Mouse (Mus musculus) thymus, postnatal 10 days (tissue): ENCODE results near the gene Qsox2.

Experiments used
- DNase-seq, 2 experiments: peaks; one replicate each; pipeline ENCODE4 v3.0.0; 2021; ENCODE audit warnings: low spot score in 2 of 2

Gene Qsox2

DNA sequence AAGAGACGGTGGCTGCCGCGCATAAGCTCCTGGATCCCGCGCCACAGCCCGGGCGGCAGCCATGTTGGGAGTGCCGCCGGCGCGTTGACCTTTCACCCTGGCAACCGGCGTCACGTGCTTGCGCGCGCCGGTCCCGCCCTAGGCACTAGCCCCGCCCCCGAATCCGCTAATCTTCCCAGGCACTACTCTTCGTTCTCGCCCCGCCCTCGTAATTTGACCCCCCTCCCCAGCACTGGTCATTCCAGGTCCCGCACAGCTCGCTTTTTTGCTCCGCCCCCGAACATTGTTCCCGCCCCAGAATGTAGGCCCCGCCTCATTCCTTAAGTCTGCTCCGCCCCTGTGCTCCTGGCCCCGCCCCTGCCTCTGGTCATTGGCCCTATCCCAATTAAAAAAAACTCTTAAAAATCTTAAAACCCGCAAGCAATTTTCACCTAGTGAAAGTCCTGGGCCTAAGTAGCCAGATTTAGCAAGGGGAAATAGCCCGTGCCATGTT is at the start of gene Qsox2:
Gene Qsox2 (minus strand): TSS at position 236 of the 493 bp plus-strand sequence.
- peak; percentile 73 to 85 for DNase-seq

DNA sequence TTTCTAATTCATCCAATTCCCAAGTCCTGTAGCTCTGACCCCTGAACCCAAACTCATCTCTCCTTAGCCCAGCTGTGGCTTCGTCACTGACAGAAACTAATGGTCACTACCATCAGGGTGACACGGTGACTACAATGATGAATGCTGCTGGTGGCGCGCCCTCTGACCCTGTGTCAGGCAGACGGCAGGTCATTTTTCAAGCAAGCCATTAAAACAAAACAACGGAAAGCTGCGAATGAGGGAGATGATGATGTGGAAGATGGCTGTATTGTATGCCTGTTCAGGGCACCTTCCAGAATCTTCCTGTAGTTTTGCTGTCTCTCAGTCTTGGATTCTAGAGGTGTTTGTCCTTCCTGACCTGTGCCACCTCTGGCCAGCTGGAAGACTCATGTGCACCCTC is 49.1 kb upstream of the Qsox2 start:
- no peak for DNase-seq

DNA sequence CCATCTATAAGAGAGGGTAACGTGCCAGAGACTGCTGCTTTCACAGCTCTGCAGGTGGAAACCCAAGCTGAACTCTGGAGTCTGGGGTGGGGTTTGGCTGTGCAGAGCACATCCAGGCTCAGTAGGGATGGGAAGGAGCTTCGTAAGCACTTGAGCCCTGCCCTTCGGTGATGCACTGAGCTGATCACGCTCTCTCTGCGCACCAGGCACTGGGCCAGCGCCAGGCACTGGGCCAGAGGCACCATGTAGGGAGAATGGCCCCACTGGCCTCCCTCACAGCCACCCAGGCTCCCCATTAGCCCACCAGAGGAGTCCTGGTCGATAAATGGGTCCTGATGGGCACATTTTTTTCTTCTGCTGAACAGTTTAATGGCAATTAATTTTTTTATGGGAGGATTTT is 48.5 kb upstream of the Qsox2 start:
- no peak for DNase-seq

DNA sequence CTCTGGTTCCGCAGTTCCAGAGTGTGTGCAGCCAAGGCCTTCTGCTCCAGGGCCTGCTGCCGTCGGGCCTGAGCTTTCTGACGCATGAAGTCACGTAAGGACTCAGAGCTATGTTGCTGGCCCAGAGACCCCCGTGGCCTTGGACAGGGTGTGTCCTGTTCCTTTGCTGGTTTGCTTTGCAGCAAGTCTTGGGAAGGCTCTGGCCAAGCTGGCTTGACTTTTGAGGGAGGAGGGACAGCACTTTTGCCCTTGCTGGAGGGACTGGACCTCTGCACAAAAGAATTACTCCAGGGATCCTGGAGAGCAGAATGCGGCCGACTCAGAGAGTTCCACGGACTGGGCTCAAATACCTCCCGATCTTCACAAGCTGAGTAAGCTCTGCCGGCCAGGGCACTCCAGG is 43.3 kb upstream of the Qsox2 start:
- no peak for DNase-seq

DNA sequence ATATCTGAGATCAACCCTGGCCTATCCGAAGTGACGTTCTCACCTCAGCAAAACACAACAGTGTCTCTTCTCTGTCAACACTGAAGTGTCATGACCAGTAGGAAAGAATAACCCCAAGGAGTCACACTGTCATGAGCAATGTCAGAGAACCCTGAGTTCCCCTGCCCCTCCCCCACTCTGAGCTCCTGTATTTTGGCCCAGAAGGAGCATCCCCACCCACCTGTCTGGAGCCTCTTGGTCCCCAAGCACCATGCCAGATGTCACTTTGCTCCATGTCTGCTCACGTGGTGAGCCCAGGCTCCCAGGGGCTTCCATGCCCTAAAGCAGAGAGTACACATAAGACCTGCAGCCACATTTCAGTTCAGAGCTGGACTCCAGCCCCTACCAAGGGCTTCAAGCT is 42.4 kb upstream of the Qsox2 start:
- no peak for DNase-seq

DNA sequence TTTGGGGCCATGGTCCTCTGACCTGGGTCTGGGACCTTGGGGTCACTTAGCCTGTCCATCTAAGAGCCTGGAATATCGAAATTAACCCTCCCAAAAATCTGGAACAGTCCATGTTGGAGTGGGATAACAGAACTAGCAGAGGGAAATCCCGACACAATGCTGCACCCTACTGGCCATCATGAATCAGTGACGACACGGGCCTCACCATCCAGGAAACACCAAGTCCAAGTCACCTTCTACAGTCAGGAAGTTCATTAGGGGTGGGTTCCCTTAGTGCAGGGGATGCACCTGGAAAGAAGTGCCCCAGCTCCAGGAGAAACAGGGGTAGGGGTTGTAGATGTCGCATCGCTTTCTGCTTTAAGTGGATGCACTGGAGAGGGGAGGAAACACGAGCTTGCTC is 36.3 kb upstream of the Qsox2 start:
- DNase-seq = peak; percentile 5 to 44

DNA sequence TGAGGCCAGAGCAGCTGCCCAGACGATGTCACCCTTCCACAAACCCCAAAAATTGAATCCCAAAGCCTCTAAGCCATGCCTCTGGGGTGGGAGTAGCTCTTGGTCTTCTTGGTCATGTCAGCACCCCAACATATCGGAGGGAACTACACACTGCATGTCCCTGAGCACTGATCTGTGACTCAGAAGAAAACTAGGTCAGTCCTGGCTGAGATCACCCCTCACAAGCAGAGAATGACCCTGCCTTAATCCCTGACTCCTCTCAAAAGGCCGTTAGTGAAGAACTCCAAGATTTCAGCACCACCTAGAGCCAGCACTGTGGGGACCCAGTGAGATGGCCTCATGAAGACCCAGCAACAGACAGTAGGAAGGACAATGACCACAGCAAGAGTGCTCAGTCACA is 30.9 kb upstream of the Qsox2 start:
- DNase-seq = no peak

DNA sequence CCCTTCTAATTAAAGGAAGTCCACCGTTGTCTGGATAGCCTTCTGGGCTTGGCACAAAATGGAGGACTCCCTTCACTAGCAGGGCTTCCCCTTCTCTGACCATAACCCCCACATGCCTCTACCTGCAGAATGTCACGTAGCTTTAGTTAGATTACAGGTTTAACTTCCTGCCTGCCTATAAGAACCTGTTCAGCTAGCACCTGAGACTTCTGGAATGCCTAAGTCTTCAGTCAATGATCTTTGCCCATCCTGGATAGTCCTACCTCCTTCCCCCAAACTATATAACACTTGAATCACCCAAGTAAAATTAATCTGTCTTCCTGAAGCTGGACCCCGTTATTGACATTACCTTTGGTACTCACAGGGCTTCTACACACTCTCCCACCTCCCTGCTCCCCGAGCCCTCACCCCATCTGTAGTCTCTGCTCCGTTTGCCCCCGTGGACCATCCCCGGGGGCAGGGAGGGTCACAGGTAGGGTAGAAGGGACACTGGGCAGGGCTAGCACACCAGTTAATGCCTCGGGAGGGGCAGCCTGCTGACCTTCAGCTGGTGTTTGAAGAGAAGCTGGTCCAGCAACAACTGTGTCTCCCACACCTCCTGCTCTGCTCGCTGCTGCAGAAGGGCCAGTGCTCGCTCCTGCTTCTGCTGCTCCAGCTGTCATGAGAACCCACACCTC is 28.9 kb upstream of the Qsox2 start:
- DNase-seq = no peak

DNA sequence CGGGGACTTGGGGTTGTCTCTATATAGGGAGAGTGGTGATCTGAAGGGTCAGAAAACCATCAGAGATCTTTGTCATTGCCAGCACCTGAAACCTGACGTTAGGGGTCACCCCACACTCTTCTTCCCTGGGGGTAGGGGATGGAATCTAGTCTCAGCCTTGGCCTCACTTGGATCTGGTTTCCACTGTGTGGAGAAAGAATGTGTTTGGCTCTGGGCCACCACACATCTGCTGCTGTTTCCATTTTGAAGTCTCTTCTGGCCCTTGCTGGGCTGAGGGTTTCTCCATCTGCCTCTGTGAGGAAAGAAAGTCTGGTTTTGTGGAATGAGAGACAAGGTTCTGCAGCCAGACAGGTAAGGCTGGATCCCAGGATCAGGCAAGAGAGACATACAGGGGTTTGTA is 27.8 kb upstream of the Qsox2 start:
- DNase-seq = no peak

DNA sequence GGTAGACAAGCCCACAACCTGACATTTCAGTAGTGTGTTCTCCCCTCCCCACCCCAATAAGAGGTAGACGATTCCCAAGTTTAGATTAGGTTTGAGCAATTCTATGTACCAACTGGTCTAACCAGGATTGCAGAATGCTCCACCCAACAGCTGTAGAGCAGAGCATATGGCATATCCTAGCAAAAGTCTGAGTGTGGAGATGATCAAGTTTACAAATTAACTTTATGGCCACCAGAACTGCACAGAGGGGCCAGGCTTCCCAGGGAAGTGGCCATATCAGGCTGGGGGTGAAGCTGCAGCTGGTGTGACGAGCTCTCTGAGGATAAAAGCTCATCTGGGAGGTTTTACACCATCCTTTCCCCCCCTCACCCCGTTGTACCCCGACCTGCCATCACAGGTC is 27.3 kb upstream of the Qsox2 start:
- DNase-seq = no peak

DNA sequence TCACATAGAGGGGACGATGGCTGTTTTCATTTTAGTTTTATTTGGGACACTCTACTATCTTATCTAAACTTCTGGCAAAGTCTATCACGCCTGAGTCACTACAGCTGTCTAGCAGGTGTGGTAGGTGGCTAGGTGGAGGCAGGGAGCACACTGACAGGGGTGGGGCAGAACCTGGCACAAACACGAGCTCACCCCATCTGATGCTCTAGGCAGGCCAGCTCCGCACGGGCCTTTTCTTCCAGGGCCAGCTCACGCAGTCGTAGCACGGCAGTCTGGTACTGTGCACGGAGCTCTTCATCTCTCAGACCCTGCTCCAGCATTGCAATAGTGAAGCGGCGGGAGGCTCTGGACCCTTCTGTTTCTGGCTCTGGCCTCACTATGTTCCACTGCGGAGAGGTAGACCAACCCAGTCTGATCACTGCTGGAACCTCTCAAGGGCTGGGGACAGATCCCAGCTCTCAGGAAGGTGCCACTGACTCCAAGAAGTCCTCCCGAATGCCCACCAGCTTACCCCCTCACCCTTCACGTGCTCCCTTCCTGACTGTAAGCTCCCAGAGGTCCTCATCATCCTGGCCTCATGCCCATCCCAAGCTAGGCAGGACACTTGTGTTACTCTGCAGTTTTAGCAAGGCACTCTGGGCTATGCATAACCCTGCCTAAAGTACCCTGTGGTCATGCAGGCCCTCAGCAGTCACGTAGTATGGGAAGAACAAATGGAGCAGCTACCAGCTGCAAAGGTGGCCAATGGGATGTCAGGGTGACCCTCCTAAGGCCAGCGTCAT is 20.2 kb upstream of the Qsox2 start:
- DNase-seq = no peak

DNA sequence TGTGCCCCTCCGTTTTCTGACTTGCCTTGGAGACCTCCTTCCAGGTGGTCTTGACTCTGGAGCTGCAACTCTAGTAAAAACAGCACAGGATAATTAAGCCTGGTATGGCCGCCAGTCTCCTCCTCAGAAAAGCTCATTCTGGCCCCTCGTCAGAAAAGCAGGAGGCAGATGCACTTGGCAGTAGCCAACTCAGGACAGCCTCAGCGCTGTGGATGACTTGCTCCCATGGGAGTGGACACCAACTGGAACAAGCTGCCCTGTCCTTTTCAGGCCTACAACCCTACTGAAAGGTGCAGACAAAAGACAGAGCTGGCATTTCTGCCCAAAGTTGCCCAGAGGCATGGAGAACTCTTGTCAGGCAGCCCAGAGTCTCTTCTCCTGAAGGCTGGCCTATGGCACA is 17.5 kb upstream of the Qsox2 start:
- DNase-seq = no peak

DNA sequence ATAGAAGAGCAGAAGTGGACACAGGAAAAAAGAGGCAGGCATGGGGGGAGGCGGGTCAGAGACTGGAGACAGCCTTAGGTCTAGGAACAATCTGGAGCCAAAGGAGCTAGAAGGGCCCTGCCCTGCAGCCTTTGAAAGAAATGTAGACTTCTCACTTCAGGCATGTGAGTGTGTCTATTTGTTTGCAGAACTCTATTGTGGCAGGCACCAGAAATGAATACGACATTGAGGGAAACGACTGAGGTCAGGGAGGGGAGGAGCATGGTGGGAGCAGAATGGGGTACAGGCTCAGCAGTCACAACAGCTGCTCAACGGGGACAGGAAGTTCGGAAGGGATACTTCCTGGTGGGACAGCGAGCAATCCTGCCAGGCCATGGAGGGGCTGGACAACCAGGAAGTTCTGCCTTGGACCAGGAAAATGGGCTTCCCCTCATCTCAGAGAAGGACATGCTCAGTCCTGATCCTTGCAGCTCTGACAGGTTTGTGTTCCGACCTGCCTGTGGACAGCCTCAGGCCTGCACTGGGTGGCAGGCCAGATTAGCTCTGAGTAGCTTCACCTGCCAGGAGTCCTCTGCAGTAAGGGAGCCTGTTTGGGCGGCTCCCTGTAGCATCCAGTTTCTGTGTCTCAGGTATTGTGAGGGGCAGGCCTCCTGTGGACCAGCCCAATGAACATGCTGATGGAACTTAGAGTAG is 15.3 kb upstream of the Qsox2 start:
- DNase-seq = no peak

DNA sequence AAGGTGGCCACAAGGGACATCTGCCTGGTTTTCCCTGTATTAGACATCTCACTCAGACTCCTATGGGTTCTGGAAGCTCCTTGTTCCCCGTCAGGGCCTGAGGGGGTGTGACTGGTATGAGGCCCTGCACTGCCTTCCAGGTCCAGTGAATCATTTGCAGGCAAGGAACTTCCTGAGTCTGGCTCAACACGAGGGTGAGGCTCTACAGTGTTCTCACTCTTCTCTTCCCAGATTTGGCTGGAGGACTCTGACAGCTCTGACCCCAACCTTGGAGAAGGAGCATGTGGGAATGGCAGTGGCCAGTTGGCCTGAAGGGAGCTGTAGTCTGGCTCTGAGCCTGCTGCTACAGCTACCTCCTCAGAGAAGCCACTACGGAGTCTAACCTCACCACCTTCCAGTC is 10.2 kb upstream of the Qsox2 start:
- DNase-seq = no peak

DNA sequence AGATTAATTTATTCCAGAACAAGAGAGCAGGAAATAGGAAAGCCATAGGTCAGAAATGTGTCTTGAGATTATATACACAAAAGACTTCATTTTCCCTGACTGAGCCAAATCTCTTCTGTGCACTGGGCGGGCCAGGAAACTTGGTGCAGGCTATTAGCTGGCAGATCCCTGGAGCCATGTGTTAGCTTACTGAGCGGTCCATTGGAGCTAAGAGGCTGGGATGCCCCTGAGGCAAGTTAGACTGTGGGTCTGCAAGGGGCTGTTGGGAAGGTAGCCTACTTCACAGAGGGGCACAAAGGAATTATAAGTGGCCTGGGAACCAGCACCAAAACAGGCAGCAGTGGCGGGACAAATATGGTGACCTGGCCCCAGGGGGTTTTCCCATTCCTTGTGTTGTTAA is 3.5 kb upstream of the Qsox2 start:
- DNase-seq = no peak

DNA sequence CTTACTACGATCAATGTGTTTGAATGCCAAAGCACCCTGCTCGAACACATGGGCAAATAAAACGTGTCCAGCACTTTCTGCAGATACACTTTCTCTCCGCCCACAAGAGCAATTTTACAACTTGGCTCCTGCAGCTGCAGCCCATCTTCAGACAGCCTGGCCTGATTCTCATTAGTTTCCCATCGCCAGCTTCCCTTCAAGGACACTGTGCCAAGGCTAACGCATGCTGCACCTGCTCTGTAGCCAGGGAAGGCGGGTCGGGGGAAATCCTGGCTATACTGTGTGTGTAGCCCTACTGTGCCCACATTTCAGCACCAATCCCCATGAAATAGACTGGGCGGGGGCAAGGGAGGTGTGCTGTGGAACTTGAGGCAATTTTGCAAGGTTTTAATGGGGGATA is 3.0 kb upstream of the Qsox2 start:
- no peak for DNase-seq

DNA sequence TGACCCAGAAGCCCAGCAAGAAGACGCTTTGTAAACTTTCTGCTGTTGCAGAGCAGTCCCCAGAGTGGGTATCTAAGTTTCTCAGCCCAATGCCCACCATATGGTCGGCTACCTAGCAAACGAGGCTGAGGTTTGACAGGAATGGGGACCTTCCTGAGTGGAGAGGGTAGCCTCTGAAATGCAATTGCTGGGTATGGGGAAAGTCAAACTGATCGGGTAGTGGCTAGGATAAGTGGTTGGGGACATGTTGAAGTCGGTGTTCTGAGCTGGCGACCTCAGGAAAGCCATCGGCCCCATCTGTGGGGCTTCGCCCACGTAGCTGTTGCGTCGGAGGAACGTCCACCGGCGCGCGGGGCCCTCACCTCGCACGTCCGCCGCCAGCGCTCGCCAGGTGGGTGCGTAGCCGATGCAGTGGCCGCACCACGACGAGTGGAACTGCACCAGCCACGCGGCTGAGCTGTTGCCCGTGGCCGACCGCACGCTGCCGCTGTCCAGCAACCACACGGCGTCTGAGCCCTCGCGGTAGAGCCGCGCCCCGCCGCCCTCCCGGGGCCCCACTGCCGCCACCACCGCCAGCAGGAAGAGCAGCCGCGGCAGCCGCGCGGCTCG is 540 bp downstream of the Qsox2 start:
- no peak for DNase-seq

DNA sequence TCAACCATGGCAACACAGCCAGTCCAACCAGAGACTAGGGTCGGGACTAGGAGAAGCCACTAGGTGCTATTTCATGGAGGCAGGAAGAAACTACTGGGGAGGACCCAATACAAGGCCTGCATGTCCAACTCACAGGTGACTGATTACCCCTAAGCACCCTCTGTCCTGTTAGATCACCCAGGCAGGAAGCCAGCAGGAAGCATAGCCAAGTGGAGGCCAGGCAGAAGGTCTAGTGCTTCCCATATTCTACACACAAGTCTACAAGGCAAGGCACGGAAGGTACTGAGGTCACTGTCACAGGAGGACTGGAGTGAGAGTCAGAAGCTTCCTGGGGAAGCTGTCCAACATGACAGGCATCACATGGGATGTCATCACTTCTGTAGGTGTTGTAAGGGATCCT is 2.6 kb downstream of the Qsox2 start:
- no peak for DNase-seq

DNA sequence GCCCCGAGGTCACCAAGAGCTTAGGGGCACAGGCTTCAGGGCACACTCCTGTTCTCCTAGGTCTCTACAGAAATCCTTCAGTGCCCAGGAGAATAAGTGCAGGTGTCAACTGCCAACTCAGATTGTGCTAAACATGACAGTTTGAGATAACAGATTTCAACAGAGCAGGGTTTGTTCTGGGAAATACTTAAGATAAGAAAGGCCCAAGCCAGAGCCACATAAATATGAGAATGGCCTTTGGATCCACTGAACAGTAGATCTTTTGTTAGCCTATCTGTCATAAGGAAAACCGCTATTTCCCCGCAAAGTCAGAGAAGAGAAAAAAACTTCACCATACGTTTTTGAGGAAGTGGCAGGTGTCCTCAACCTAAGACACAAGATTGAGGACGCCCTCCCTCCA is 3.1 kb downstream of the Qsox2 start:
- DNase-seq = no peak

DNA sequence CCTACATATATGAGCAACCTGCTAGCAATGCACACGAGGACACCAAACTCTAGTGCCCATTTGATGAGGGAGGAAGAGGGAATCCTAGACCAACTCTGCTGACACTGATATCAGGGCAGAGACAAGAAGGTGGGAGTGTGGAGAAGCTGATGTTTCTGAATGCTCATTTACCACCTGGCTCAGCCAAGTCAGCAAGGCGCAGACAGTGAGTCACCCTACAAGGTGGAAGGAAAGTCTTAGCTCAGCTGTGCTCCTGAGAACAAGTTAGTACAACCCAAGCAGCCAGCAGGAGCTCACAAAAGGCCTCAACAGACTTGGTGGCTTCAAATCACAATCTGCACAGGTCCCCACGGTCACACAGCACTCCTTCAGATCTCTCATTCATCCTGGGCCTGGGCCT is 6.0 kb downstream of the Qsox2 start:
- no peak for DNase-seq

DNA sequence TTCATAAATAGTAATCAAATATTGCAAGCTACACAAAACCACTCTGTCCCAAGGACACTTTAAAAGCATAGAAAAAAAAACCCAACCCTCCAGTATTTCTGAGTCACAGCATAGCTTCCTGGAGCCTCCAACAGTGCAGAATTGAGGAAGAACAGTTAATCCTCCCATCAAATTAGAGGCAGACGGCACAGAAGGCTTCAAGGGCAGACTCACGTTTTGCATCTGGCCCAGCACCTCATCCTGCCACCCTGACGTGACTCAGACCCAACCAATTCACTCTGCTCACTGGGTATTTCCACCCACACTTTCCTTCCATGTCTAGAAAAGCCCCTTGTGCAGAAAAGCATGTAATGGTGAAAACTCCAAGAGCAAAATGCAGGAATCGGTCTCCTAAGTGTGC is 7.1 kb downstream of the Qsox2 start:
- DNase-seq = no peak

DNA sequence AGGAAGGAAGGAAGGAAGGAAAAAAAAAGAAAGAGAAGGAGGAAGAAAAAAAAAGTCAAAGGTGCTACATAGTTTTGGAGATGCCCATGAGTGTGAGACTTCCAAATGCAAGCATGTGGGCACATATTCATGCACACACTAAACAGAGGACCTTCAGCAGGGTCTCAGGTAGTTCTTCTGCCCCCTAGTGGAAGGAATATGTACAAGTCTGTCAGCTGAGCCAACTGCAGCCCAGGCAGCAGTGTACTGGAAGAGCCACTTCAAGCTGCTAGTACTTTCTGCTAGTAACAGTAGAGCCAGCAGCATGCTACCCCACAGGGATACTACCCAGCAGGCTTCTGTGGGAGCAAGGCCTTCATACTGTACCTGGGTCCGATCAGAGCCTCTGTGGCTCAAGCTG is 9.5 kb downstream of the Qsox2 start:
- peak; percentile 40 to 77 for DNase-seq
